Mouse (Mus musculus) stomach, embryonic 15.5 days (tissue): ENCODE data around the gene Dcst1. TPM values are rescaled to one million over a fixed set of nuclear protein-coding genes. Genes with fewer than 3 reads are reported as not detected.

Experiments
- ATAC-seq: fragments of 200-750 bp; cut with Nextera tagmentation; 2 replicates; pipeline ENCODE4 v1.8.0; 2017; ENCODE audit warnings: low read depth, moderate number of reproducible peaks, moderate TSS enrichment; ENCODE audit not compliant: insufficient read depth, low FRiP score
- H3K27ac ChIP-seq: fragments of 300-500 bp; sonication (generic); 2 replicates; pipeline ENCODE4 v1.5.1; 2015; ENCODE audit warnings: mild to moderate bottlenecking, inconsistent platforms
- H3K27me3 ChIP-seq: fragments of 300-500 bp; sonication (generic); replicated peaks from 2 replicates; pipeline ENCODE4 v1.6.1; 2015; ENCODE audit warnings: inconsistent platforms
- H3K36me3 ChIP-seq: fragments of 300-500 bp; sonication (generic); 2 replicates; pipeline ENCODE4 v1.6.1; 2015; ENCODE audit warnings: inconsistent platforms
- H3K4me1 ChIP-seq: fragments of 300-500 bp; sonication (generic); 2 replicates; pipeline ENCODE4 v1.6.1; 2015; ENCODE audit warnings: inconsistent platforms
- H3K4me2 ChIP-seq: fragments of 300-500 bp; sonication (generic); 2 replicates; pipeline ENCODE4 v1.6.1; 2015; ENCODE audit warnings: mild to moderate bottlenecking, inconsistent platforms
- H3K4me3 ChIP-seq: fragments of 300-500 bp; sonication (generic); replicated peaks from 2 replicates; pipeline ENCODE4 v1.5.1; 2015; ENCODE audit warnings: inconsistent platforms
- H3K9ac ChIP-seq: fragments of 300-500 bp; sonication (generic); 2 replicates; pipeline ENCODE4 v1.6.1; 2015; ENCODE audit warnings: inconsistent platforms
- H3K9me3 ChIP-seq: fragments of 300-500 bp; sonication (generic); 2 replicates; pipeline ENCODE4 v1.6.1; 2016; ENCODE audit warnings: inconsistent platforms
- WGBS: fragments of 180-500 bp; shearing (Covaris S2); methylation state at CpG from one replicate; pipeline ENCODE4 v1.1.7; 2015; 5-methylcytosine and 5-hydroxymethylcytosine counted together
- polyA plus RNA-seq: library from polyadenylated mRNA; unstranded; fragments of >200 nt; fragmentation: Nextera tagmentation; extraction: Ambion mirVana; gene quantifications from 2 replicates; pipeline ENCODE4 v1.2.1, GENCODE M21; 2015

Gene Dcst1
- polyA plus RNA-seq, 1 experiment from 2014 or later = 0.30 TPM

DNA sequence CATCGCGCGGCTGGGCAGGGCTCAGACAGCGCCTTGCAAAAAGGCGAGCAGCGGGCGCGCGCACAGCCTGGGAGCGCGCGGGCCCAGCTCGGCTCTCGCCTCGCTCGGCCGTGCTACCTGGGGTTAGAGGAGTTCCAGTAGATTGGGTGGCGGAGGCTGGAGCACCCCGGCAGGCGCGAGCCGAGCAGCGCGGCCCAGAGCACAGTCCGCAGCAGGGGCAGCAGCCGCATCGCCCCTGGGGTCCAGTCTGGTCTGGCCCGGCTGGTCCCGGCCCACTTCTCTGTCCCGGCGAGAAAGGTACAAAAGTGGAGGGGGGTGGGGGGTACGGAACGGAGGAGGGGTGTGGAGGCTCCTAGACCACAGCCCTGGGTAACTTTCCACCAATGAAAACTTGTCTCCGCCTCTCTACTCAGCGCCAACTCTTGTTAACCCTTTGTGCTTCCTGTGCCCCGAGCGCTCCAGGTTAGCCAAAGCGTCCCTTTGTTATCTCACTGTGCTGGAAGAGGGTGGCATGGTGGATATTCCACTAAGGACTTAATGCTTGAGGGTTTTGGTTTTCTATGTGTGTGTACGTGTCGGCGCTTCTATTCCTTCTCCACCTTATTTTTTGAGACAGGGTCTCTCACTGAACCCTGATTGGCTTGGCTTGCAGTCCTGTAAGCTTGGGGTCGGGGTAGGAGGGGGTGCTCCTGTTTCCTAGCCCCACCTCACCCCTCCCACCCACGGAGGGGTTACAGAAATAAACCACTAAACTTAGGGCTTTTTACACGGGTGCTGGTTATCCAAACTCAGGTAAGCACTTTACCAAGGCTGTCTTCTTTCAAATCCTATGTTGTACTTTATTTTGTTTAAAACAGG, 27.1 kb downstream of the Dcst1 start, which contains the start of gene Efna4:
Efna4 (minus strand) TSS at position 308 of the 858 bp plus-strand sequence.
- ATAC-seq = peak; percentile 78
- Histone ChIP-seq H3K4me3 (peak within 1 kb of the TSS; percentile 79), H3K36me3 (peaks cover 19% of the 10 kb centered on the region; the same call in 1 of the 2 replicates), H3K9me3 (no peaks in the 10 kb centered on the region), H3K4me1 (peaks cover 43% of the 10 kb centered on the region), H3K9ac (peak within 1 kb of the TSS; percentile 65), H3K4me2 (peak within 1 kb of the TSS; percentile 82), H3K27ac (peak within 1 kb of the TSS; percentile 86), H3K27me3 (no peaks in the 10 kb centered on the region)
- under 1% methylated on average over 42 of the region's 44 CpGs for WGBS

DNA sequence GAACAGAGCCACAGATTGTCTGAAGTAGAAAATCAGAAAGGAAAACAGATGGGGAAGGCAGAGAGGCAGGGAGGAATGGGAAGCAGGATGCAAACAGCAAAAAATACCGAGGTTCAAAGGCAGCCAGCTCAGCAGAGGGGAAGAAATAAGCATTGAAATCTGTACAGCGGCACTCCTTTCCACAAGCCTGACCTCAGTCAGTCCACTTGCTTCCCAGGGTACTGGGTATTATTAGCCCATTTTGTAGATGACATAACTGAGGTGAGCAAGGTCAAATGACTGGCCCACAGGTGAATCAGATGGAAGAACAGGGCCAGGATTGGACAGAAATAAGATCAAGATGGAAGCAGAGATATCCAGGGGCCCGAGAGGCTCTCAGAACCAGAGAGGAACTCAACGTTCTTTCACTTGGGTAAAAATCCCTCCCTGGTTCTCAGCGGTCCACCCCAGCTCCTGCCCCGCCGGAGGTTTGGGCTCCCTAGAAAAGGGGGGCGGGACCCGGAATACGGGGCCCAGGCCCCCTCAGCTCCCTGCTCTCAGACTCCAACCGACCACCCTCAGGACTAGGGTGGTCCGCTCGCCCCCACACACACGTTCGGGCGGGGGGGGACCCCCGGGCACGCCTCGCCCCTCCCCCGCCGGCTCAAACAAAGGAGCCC, 27.9 kb downstream of the Dcst1 start:
- Histone ChIP-seq H3K9me3 (no peaks in the 10 kb centered on the region), H3K27ac (peak overlapping the region; percentile 86), H3K4me3 (peak overlapping the region; percentile 79), H3K4me1 (peaks cover 50% of the 10 kb centered on the region), H3K27me3 (no peaks in the 10 kb centered on the region), H3K9ac (peak overlapping the region; percentile 65), H3K4me2 (peak overlapping the region; percentile 82), H3K36me3 (peaks cover 16% of the 10 kb centered on the region; the same call in 1 of the 2 replicates)
- ATAC-seq = 0 out of 2 replicates have a peak, but pooled peaks have one; percentile 1
- WGBS = under 1% methylated on average over 21 of the region's 21 CpGs

DNA sequence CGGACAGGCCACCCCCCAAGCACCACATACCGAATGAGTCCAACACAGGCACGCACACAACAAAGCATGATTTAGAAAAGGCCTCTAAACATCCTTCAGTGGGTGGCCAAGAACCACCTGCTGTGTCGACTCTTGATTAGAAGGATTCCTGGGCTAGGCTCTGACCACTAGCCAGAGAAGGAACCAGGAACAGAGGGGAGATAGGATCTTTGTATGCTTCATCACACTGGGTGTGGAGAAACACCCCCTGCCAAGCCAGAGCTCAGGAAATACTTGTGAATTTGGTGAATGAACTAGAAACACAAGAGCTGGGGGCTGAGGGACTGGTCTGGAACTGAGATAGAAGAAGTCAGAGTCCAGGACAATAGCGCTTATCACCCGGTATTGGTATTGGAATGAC, 28.5 kb downstream of the Dcst1 start:
- peak overlapping the region; percentile 79 for H3K4me3 ChIP-seq
- ATAC-seq = no peak
- H3K4me1 ChIP-seq = peaks cover 56% of the 10 kb centered on the region
- 16% methylated on average over 6 of the region's 6 CpGs for WGBS
- H3K9me3 ChIP-seq = no peaks in the 10 kb centered on the region
- peaks cover 16% of the 10 kb centered on the region; the same call in 1 of the 2 replicates for H3K36me3 ChIP-seq
- peak overlapping the region; percentile 65; the same call in 1 of the 2 replicates for H3K9ac ChIP-seq
- H3K4me2 ChIP-seq = peak overlapping the region; percentile 82
- H3K27me3 ChIP-seq = no peaks in the 10 kb centered on the region
- no peak overlapping the region for H3K27ac ChIP-seq

DNA sequence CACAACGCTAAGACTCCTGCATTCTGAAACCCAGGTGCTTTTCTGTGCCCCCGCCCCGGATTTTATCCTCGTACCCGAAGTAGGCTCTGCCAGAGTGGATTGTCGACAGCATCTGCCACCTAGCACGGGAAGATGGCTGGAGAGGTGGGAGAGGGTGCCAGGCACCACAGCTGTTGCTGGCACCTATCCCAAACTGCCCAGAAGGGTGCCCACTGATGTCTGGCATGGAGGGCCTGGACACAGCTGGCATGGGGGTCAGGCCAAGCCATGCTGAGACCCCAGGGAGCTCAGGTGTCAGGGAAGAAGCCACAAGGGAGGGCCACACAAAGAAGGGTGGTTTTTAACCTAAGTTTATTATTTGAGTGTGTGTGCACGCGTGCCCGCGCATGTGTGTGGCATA, 32.0 kb downstream of the Dcst1 start:
- Histone ChIP-seq H3K9me3 (no peaks in the 10 kb centered on the region), H3K4me2 (no peak overlapping the region), H3K36me3 (peaks cover 16% of the 10 kb centered on the region; the same call in 1 of the 2 replicates), H3K27me3 (no peaks in the 10 kb centered on the region), H3K9ac (no peak overlapping the region), H3K4me3 (no peak overlapping the region), H3K4me1 (peaks cover 42% of the 10 kb centered on the region), H3K27ac (no peak overlapping the region)
- no peak for ATAC-seq
- WGBS = 63% methylated on average over 11 of the region's 11 CpGs

DNA sequence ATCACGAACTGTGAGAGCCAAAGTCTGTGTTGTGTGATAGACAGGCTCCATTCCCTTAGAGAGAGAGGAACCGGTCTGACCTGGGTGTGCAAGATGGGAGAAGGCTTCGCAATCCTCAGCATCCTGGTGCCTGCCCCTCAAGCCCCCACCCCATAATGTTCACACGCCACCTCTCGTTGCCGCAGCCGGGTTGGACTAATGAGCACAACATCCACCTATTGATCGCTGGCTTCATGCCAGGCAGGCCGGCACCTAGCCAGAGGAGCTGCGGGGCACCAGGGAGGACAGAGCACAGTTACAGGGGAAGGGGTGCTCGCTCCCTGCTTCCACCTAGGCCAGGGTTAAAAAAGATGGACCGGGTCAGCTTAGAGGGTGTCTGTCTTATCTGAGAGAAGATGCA, 32.6 kb downstream of the Dcst1 start:
- H3K27ac ChIP-seq = no peak overlapping the region
- peaks cover 41% of the 10 kb centered on the region for H3K4me1 ChIP-seq
- no peaks in the 10 kb centered on the region for H3K27me3 ChIP-seq
- no peak overlapping the region for H3K4me2 ChIP-seq
- H3K4me3 ChIP-seq = no peak overlapping the region
- 0 out of 2 replicates have a peak, but pooled peaks have one; percentile 8 for ATAC-seq
- H3K9ac ChIP-seq = no peak overlapping the region
- peaks cover 16% of the 10 kb centered on the region; the same call in 1 of the 2 replicates for H3K36me3 ChIP-seq
- no peaks in the 10 kb centered on the region for H3K9me3 ChIP-seq
- WGBS = 49% methylated on average over 12 of the region's 12 CpGs

DNA sequence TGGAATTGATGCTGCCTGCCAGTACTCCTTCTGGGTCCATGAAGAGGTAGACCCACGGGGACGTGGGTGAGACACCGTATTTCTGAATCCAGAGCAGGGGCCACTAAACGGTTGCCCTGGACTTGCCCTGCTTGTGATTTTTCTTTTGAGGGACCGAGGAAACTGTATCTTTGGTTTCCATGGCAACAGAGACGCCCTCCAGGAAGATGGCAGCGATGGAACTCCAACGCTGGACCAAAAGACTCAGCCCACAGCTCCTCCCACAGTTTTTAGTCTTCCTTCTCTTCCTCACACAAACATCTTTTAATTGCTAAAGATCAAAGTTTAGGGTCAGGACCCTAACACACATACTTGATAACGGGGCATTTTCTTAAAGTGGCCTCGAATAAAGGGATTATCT, 33.0 kb downstream of the Dcst1 start:
- Histone ChIP-seq H3K27ac (no peak overlapping the region), H3K4me1 (peaks cover 41% of the 10 kb centered on the region), H3K27me3 (no peaks in the 10 kb centered on the region), H3K9ac (no peak overlapping the region), H3K9me3 (no peaks in the 10 kb centered on the region), H3K36me3 (peaks cover 16% of the 10 kb centered on the region; the same call in 1 of the 2 replicates), H3K4me2 (no peak overlapping the region), H3K4me3 (no peak overlapping the region)
- 54% methylated on average over 10 of the region's 10 CpGs for WGBS
- ATAC-seq = no peak

DNA sequence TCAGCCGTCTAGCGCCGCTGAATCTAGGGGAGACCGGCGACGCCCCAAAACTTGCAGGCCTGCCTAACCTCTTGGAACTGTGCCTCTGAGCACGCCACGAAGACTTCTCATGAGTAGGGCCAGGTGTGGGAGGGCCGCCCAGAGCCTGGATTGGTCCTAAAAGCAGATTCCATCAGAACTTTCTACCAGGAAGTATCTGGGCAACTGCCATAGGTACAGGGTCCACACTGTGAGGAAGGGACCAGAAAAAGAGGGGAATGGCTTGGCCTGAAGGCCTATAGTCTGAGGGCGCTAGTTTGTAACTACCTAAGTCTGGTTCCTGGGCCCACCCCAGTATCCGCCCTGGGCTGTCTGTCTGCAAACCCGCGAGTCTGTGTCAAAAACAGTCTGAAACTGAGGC, 33.5 kb downstream of the Dcst1 start:
- no peak overlapping the region for H3K9ac ChIP-seq
- WGBS = 63% methylated on average over 13 of the region's 13 CpGs
- no peaks in the 10 kb centered on the region for H3K9me3 ChIP-seq
- peaks cover 16% of the 10 kb centered on the region; the same call in 1 of the 2 replicates for H3K36me3 ChIP-seq
- no peaks in the 10 kb centered on the region for H3K27me3 ChIP-seq
- no peak overlapping the region for H3K4me3 ChIP-seq
- 0 out of 2 replicates have a peak, but pooled peaks have one; percentile 6 for ATAC-seq
- H3K27ac ChIP-seq = peak overlapping the region; percentile 28; the same call in 1 of the 2 replicates
- H3K4me2 ChIP-seq = no peak overlapping the region
- H3K4me1 ChIP-seq = peaks cover 37% of the 10 kb centered on the region

DNA sequence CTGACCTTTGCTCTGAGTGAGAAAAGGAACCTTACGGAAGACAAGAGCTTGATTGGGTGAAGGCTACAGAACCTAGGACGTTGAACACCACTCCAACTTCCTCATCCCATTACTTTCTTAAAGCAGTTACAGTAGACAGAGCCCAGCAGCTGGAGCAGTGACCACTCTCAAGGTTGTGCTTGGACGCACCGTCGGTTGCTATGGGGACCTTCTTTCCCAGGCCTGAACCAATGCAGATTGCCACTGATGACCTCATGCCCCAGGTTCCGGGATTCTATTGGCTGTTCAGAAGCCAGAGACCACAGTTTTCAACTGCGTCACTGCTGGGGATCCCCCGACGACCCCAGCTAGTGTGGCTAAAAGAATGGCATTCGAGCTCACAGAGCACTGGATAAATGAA, 34.1 kb downstream of the Dcst1 start:
- Histone ChIP-seq H3K36me3 (peaks cover 16% of the 10 kb centered on the region; the same call in 1 of the 2 replicates), H3K9me3 (no peaks in the 10 kb centered on the region), H3K4me2 (no peak overlapping the region), H3K4me3 (no peak overlapping the region), H3K27me3 (no peaks in the 10 kb centered on the region), H3K27ac (no peak overlapping the region; the same call in 1 of the 2 replicates), H3K4me1 (peaks cover 31% of the 10 kb centered on the region), H3K9ac (no peak overlapping the region)
- 28% methylated on average over 10 of the region's 10 CpGs for WGBS
- no peak for ATAC-seq

DNA sequence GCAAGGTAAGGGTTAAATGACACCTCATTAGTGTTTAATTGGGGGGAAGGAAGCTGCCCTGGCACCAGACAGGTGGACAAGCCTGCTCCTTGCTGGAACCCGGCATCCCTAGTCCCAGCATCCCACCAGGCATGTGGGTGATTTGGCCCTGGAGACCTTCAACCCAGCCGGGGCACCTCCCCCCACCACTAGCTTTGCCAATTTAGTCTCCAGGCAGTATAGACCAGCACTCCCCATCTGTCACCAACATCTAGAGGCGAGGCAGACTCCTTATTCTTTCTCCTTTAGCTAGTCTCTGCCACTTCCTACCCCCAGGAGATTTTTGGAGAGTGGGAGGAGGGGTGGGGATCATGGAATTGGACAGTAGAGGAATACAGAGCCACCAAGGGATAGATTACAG, 34.7 kb downstream of the Dcst1 start:
- no peak for ATAC-seq
- H3K27ac ChIP-seq = no peak overlapping the region
- no peak overlapping the region for H3K4me2 ChIP-seq
- H3K9me3 ChIP-seq = no peaks in the 10 kb centered on the region
- H3K9ac ChIP-seq = no peak overlapping the region
- 59% methylated on average over 3 of the region's 3 CpGs for WGBS
- H3K27me3 ChIP-seq = no peaks in the 10 kb centered on the region
- no peak overlapping the region for H3K4me3 ChIP-seq
- peaks cover 27% of the 10 kb centered on the region for H3K4me1 ChIP-seq
- peaks cover 16% of the 10 kb centered on the region; the same call in 1 of the 2 replicates for H3K36me3 ChIP-seq

DNA sequence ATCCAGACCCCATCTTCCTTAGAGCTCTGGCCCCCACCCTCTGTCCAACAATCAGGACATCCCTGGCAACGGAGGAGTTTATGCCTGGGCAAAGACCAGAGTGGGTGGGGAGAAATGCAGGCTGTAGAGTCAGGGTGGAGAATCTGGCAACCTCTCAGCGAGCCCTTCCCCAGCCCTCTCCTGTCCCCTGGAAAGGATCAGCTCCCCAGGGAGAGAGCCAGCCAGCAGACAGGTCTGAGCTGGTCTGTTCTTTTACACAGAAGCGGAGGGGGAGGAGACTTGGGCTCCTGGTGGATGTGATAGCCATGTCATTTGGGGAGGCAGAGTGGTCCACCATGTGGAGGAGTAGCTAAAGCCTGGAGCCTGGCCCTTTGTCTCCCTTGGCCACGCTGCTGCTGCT, 36.4 kb downstream of the Dcst1 start:
- H3K4me1 ChIP-seq = peaks cover 27% of the 10 kb centered on the region
- H3K9me3 ChIP-seq = no peaks in the 10 kb centered on the region
- H3K4me2 ChIP-seq = no peak overlapping the region
- H3K27ac ChIP-seq = no peak overlapping the region
- no peak overlapping the region for H3K9ac ChIP-seq
- no peak for ATAC-seq
- H3K4me3 ChIP-seq = no peak overlapping the region
- peaks cover 4% of the 10 kb centered on the region; the same call in 1 of the 2 replicates for H3K36me3 ChIP-seq
- 14% methylated on average over 4 of the region's 4 CpGs for WGBS
- H3K27me3 ChIP-seq = no peaks in the 10 kb centered on the region

DNA sequence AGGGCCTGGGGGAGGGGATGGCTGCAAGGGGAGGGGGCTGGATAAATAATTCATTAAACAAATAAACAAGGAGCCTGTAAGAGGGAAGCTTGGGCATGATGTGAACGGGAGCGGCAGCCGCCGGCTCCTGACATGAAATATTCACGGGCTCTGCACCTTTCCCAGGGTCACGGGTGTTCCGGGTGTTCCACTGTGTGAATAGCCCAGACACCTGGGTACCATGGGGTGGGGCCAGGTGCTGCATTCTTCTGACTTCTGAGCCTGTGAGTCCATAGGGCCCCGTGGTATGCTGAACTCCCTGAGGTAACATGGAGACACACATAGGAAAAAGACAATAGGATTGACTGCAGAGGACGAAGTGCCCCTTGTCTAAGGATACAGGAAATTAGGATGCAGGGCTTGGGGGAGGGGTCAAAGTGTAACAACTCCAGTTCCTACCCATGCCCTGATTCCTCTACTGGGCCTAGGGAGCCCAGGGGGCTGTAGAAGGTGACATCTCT, 37.6 kb downstream of the Dcst1 start:
- Histone ChIP-seq H3K36me3 (no peaks in the 10 kb centered on the region), H3K4me1 (peaks cover 24% of the 10 kb centered on the region), H3K27me3 (no peaks in the 10 kb centered on the region), H3K9ac (no peak overlapping the region), H3K9me3 (no peaks in the 10 kb centered on the region), H3K27ac (no peak overlapping the region), H3K4me3 (no peak overlapping the region), H3K4me2 (no peak overlapping the region)
- 26% methylated on average over 9 of the region's 9 CpGs for WGBS
- no peak for ATAC-seq
